Mouse (Mus musculus) forebrain, embryonic 16.5 days (tissue): ENCODE results near the gene Lrrc29. TPM values are rescaled to one million over a fixed set of nuclear protein-coding genes. Genes with fewer than 3 reads are reported as not detected.

Source experiments
- ATAC-seq: fragments of 200-750 bp; cut with Nextera tagmentation; 2 replicates; pipeline ENCODE4 v1.8.0; 2017; ENCODE audit warnings: mild to moderate bottlenecking, moderate library complexity
- H3K27ac ChIP-seq: fragments of 300-500 bp; sonication (generic); 2 replicates; pipeline ENCODE4 v1.5.1; 2014; ENCODE audit warnings: low read length, control low read depth
- H3K27me3 ChIP-seq: fragments of 300-500 bp; sonication (generic); replicated peaks from 2 replicates; pipeline ENCODE4 v1.6.1; 2014; ENCODE audit warnings: low read length; ENCODE audit not compliant: control insufficient read depth, insufficient read depth
- H3K36me3 ChIP-seq: fragments of 300-500 bp; sonication (generic); 2 replicates; pipeline ENCODE4 v1.6.1; 2014; ENCODE audit not compliant: control insufficient read depth, insufficient read depth
- H3K4me1 ChIP-seq: fragments of 300-500 bp; sonication (generic); replicated peaks from 2 replicates; pipeline ENCODE4 v1.6.1; 2014; ENCODE audit warnings: low read length; ENCODE audit not compliant: control insufficient read depth, insufficient read depth
- H3K4me2 ChIP-seq: fragments of 300-500 bp; sonication (generic); 2 replicates; pipeline ENCODE4 v1.6.1; 2014; ENCODE audit warnings: mild to moderate bottlenecking, low read length, control low read depth
- H3K4me3 ChIP-seq: fragments of 300-500 bp; sonication (generic); replicated peaks from 2 replicates; pipeline ENCODE4 v1.5.1; 2014; ENCODE audit warnings: mild to moderate bottlenecking, low read length, control low read depth
- H3K9ac ChIP-seq: fragments of 300-500 bp; sonication (generic); replicated peaks from 2 replicates; pipeline ENCODE4 v1.6.1; 2014; ENCODE audit warnings: low read depth, low read length, control low read depth
- H3K9me3 ChIP-seq: fragments of 300-500 bp; sonication (generic); 2 replicates; pipeline ENCODE4 v1.6.1; 2016; ENCODE audit warnings: low read length; ENCODE audit not compliant: control insufficient read depth
- WGBS: fragments of 180-500 bp; shearing (Covaris S2); extraction: QIAGEN DNeasy Blood & Tissue Kit; methylation state at CpG from one replicate; pipeline ENCODE4 v1.1.7; 2014; 5-methylcytosine and 5-hydroxymethylcytosine counted together
- polyA plus RNA-seq: library from polyadenylated mRNA; unstranded; fragments of >200 nt; fragmentation: Nextera tagmentation; extraction: Ambion mirVana; gene quantifications from 2 replicates; pipeline ENCODE4 v1.2.1, GENCODE M21; 2015

Gene Lrrc29
- polyA plus RNA-seq, 1 experiment from 2014 or later, result 0.99 TPM

DNA sequence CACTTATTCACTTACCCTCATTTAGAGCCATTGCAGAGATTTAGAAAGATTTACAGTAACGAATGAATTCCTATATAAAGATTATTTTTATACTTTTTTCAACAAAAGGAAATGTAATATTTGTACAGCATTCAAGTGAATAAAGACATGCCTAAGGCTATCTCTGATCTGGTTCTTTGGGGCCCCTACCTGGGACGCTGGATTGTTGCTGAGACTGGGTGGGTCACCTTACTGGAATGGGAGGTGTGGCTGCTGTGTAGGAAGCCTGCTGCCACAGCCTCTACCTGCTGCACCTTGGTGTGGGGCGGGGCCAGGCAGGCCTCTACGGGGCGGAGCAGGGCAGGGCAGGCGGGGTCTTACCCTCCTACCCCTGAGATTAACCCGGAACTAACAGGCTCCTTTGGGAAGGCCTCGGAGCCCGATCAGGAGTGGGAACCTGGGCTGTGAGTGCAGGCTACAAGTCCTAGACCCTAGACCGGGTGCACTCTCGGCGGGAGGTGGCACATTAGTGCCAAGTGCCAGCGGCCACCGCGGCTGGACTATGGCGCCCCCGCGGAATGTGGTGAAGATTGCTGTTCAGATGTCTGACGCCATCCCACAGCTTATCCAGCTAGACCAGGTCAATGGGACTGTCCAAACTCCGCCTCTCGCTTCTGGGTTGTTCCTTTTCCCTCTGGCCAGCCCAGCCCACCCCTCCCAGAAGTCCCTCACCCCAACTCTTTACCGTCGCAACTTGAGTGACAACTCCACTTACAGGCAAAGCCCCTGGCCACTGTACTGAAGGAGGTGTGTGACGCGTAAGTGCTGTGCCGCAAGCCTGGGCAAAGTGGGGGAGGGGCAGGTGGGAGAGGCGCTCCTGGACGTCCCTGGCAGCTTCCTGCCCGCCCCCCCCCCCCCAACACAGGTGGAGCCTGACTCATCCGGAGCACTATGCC lies 20.6 kb downstream of the Lrrc29 start, which contains the start of gene Elmo3:
TSS of gene Elmo3 (plus strand) at position 391 of the 935 bp plus-strand sequence.
- WGBS, result 7% methylated on average over 30 of the region's 30 CpGs
- H3K4me3 ChIP-seq, result no peak within 1 kb of the TSS; the same call in 1 of the 2 replicates
- no peaks in the 10 kb centered on the region for H3K9me3 ChIP-seq
- peaks cover 29% of the 10 kb centered on the region for H3K36me3 ChIP-seq
- H3K27me3 ChIP-seq, result no peaks in the 10 kb centered on the region
- H3K9ac ChIP-seq, result no peak within 1 kb of the TSS
- ATAC-seq, result peak; percentile 15; the same call in 1 of the 2 replicates
- peak within 1 kb of the TSS; percentile 31 for H3K4me2 ChIP-seq
- peaks cover 8% of the 10 kb centered on the region for H3K4me1 ChIP-seq
- H3K27ac ChIP-seq, result no peak within 1 kb of the TSS

GRCm38 (mm10) chr8:105304325-105305210 lies 21.5 kb downstream of the Lrrc29 start:
- Histone ChIP-seq H3K27ac (no peak overlapping the region), H3K36me3 (peaks cover 37% of the 10 kb centered on the region)
- ATAC-seq, result peak; percentile 21; the same call in 1 of the 2 replicates

DNA sequence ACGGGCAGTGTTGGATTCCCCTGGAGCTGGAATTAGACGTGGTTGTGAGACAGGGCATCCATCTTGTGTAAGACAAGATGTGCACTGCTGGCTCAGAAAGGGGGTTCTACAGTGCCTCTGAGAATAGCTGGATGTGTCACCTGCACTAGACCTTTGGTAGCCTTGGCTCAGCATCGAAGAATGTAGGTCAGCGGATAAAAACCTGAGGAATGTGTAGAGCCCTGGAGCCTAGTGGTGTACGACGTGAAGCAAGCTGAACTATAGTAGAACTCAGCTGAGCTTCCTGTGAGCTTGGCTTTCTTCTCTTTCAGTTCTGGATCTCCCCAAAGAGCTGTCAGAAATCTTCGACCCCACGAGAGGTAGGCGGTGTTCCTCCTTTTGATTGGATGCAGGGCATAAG lies 22.2 kb downstream of the Lrrc29 start:
- no peak overlapping the region for H3K4me2 ChIP-seq
- ATAC-seq, result no peak
- H3K4me3 ChIP-seq, result no peak overlapping the region
- no peak overlapping the region for H3K27ac ChIP-seq
- WGBS, result 86% methylated on average over 9 of the region's 9 CpGs
- no peaks in the 10 kb centered on the region for H3K9me3 ChIP-seq
- peaks cover 15% of the 10 kb centered on the region for H3K4me1 ChIP-seq
- H3K27me3 ChIP-seq, result no peaks in the 10 kb centered on the region
- no peak overlapping the region for H3K9ac ChIP-seq
- H3K36me3 ChIP-seq, result peaks cover 37% of the 10 kb centered on the region

More at GRCm38 (mm10) chr8:105304325-105305210, 21.5 kb downstream of the Lrrc29 start:
- Histone ChIP-seq H3K9me3 (no peaks in the 10 kb centered on the region), H3K9ac (no peak overlapping the region), H3K4me3 (no peak overlapping the region), H3K4me1 (peaks cover 8% of the 10 kb centered on the region), H3K27me3 (no peaks in the 10 kb centered on the region), H3K4me2 (no peak overlapping the region)
- 68% methylated on average over 9 of the region's 9 CpGs for WGBS

GRCm38 (mm10) chr8:105303396-105303795 lies 22.7 kb downstream of the Lrrc29 start:
- 87% methylated on average over 8 of the region's 8 CpGs for WGBS
- Histone ChIP-seq H3K9me3 (no peaks in the 10 kb centered on the region), H3K9ac (no peak overlapping the region), H3K4me1 (peaks cover 20% of the 10 kb centered on the region), H3K27ac (no peak overlapping the region), H3K4me2 (no peak overlapping the region), H3K4me3 (no peak overlapping the region), H3K36me3 (peaks cover 37% of the 10 kb centered on the region), H3K27me3 (no peaks in the 10 kb centered on the region)
- ATAC-seq, result no peak

DNA sequence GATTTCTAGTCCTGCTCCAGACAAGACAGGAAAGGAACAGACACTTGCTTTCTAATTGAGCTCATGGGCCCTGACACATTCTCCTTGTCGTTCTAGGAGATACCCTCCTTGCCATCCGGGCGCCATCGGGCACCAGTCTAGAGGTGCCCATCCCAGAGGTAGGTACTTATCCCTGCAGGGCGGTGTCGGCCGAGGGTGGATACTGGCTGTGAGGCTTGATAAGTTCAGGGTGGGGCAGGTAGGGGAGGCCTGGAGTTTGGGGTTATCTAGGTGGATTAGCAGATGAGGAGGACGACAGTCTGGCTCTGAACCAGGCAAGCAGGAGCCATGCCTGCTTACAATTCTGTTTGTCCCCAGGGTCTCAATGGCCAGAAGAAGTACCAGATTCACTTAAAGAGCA lies 26.1 kb downstream of the Lrrc29 start:
- no peak overlapping the region for H3K9ac ChIP-seq
- H3K4me3 ChIP-seq, result no peak overlapping the region
- H3K36me3 ChIP-seq, result peaks cover 29% of the 10 kb centered on the region
- H3K4me1 ChIP-seq, result peaks cover 20% of the 10 kb centered on the region
- no peak overlapping the region for H3K27ac ChIP-seq
- no peak for ATAC-seq
- no peak overlapping the region for H3K4me2 ChIP-seq
- H3K9me3 ChIP-seq, result no peaks in the 10 kb centered on the region
- H3K27me3 ChIP-seq, result no peaks in the 10 kb centered on the region
- WGBS, result 96% methylated on average over 8 of the region's 8 CpGs

GRCm38 (mm10) chr8:105298351-105299252 lies 27.5 kb downstream of the Lrrc29 start:
- Histone ChIP-seq H3K9me3 (no peaks in the 10 kb centered on the region), H3K9ac (peak overlapping the region; percentile 88), H3K27me3 (no peaks in the 10 kb centered on the region), H3K36me3 (peaks cover 25% of the 10 kb centered on the region), H3K27ac (no peak overlapping the region), H3K4me2 (peak overlapping the region; percentile 89), H3K4me3 (peak overlapping the region; percentile 89), H3K4me1 (peaks cover 20% of the 10 kb centered on the region)
- 64% methylated on average over 18 of the region's 18 CpGs for WGBS
- ATAC-seq, result no peak

- peak within 1 kb of the TSS; percentile 88 for H3K9ac ChIP-seq
- peak within 1 kb of the TSS; percentile 54; the same call in 1 of the 2 replicates for H3K27ac ChIP-seq
- ATAC-seq, result peak; percentile 95
- H3K36me3 ChIP-seq, result peaks cover 21% of the 10 kb centered on the region
- peaks cover 20% of the 10 kb centered on the region for H3K4me1 ChIP-seq
- peak within 1 kb of the TSS; percentile 89 for H3K4me2 ChIP-seq
- H3K4me3 ChIP-seq, result peak within 1 kb of the TSS; percentile 89
- H3K9me3 ChIP-seq, result no peaks in the 10 kb centered on the region
- H3K27me3 ChIP-seq, result no peaks in the 10 kb centered on the region
- under 1% methylated on average over 56 of the region's 58 CpGs for WGBS
These were observed 28.4 kb downstream of the Lrrc29 start, which contains the start of gene E2f4 for GRCm38 (mm10) chr8:105297511-105298192. E2f4 (plus strand) TSS chr8:105297663.
